In the genomic region with DNA sequence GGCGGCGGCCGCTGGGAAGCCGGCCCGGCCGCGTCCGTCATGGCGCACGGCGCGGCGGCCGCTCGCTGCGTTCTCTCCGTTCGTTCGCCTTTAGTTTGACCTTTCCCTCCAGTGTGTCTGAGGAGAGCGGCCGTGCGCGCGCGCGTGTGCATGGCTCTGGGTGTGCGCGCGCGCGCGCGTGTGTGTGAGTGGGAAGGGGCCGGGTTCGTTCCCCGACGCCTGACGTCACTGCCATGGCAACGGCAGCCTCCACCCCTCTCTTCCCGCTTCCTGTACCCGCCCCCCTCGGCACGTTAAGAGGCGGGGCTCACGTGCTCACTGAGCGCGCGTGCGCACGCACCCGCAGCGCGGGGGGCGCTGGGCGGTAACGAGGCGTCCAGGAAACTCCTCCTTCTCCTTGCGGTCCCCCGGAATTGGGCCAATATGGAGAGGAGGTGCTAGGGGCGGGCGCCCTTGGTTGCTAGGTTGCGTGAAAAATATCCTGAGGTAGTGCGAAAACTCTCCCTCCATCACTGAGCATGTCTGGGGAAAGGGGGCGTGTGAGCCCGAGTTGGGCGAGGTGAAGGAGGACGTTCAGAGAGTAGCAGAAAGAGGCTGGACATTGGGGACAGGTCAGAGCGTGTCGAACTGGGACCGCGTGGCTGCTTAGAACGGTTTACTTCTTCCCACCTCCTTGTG, we compare ENCODE assay signal across 8 mouse cellular contexts.
DNase-seq lines count a peak whose midpoint lies in the region; ATAC-seq lines count a peak whose summit lies in the region.

No protein-coding gene starts in this region.

- H3K4me2 ChIP-seq in forebrain, embryonic 11.5 days (ENCODE audit: low read depth, low read length, severe bottlenecking), result peak overlapping the region; percentile 74
- H3K4me2 ChIP-seq in heart, embryonic 16.5 days (ENCODE audit: low read depth, low read length), result peak overlapping the region; percentile 64
- peak overlapping the region; percentile 86 for H3K4me2 ChIP-seq in liver, embryonic 15.5 days
- H3K4me2 ChIP-seq in neural tube, embryonic 12.5 days (replicated peaks), result peak overlapping the region; percentile 60

- peak; percentile 99 for DNase-seq in CD8-positive naive resting alpha-beta T cell, adult 2 months (ENCODE audit: low read depth in 2 of 2, low spot score in 2 of 2)
- peak; percentile 95 for DNase-seq in c-Kit-positive CD71-positive TER-119-negative erythroid progenitor cells, embryonic 14.5 days (ENCODE audit: low read depth)
- DNase-seq in forebrain, embryonic 11.5 days (ENCODE audit: low spot score), result peak; percentile 99
- peak; percentile 99 to 100 for DNase-seq in kidney, postnatal 36 days
- DNase-seq in telencephalon, adult 2 months (ENCODE audit: low read depth, low spot score), result peak; percentile 98

- H3K27me3 ChIP-seq in forebrain, embryonic 11.5 days (ENCODE audit: control insufficient read depth, insufficient read depth, low read length), result no peaks in the 10 kb centered on the region
- no peaks in the 10 kb centered on the region for H3K27me3 ChIP-seq in heart, embryonic 16.5 days (ENCODE audit: control insufficient read depth, insufficient read depth, low read length)
- no peaks in the 10 kb centered on the region for H3K27me3 ChIP-seq in liver, embryonic 15.5 days
- H3K27me3 ChIP-seq in neural tube, embryonic 12.5 days (replicated peaks), result no peaks in the 10 kb centered on the region

- H3K4me1 ChIP-seq in forebrain, embryonic 11.5 days (replicated peaks; ENCODE audit: control insufficient read depth, insufficient read depth, low read length), result 0 out of 2 replicates have a peak, but pooled peaks cover 3% of the 10 kb centered on the region
- peaks cover 9% of the 10 kb centered on the region for H3K4me1 ChIP-seq in heart, embryonic 16.5 days (ENCODE audit: control insufficient read depth, insufficient read depth, low read length)
- H3K4me1 ChIP-seq in liver, embryonic 15.5 days (replicated peaks), result peaks cover 26% of the 10 kb centered on the region
- peaks cover 12% of the 10 kb centered on the region for H3K4me1 ChIP-seq in neural tube, embryonic 12.5 days

- H3K36me3 ChIP-seq in forebrain, embryonic 11.5 days (ENCODE audit: control insufficient read depth, insufficient read depth, low read length), result no peaks in the 10 kb centered on the region
- H3K36me3 ChIP-seq in heart, embryonic 16.5 days (ENCODE audit: control insufficient read depth, insufficient read depth), result no peaks in the 10 kb centered on the region
- H3K36me3 ChIP-seq in liver, embryonic 15.5 days (replicated peaks), result no peaks in the 10 kb centered on the region
- no peaks in the 10 kb centered on the region for H3K36me3 ChIP-seq in neural tube, embryonic 12.5 days

- peak; percentile 98 for ATAC-seq in forebrain, embryonic 11.5 days (replicated peaks; ENCODE audit: low FRiP score)
- peak; percentile 93 for ATAC-seq in heart, embryonic 16.5 days (replicated peaks; ENCODE audit: extremely low read depth, insufficient read depth, low FRiP score)
- peak; percentile 91 for ATAC-seq in liver, embryonic 15.5 days (ENCODE audit: insufficient read depth)
- peak; percentile 97 for ATAC-seq in neural tube, embryonic 12.5 days (ENCODE audit: low FRiP score, low read depth)

- no peaks in the 10 kb centered on the region for H3K9me3 ChIP-seq in forebrain, embryonic 11.5 days (ENCODE audit: control insufficient read depth, low read length)
- no peaks in the 10 kb centered on the region for H3K9me3 ChIP-seq in heart, embryonic 16.5 days (replicated peaks; ENCODE audit: control insufficient read depth, low read length)
- no peaks in the 10 kb centered on the region for H3K9me3 ChIP-seq in liver, embryonic 15.5 days (replicated peaks)
- no peaks in the 10 kb centered on the region for H3K9me3 ChIP-seq in neural tube, embryonic 12.5 days

- H3K27ac ChIP-seq in forebrain, embryonic 11.5 days (ENCODE audit: low read depth, low read length), result peak overlapping the region; percentile 84
- peak overlapping the region; percentile 99 for H3K27ac ChIP-seq in heart, embryonic 16.5 days (ENCODE audit: low read length)
- H3K27ac ChIP-seq in liver, embryonic 15.5 days (replicated peaks), result peak overlapping the region; percentile 86
- 0 out of 2 replicates have a peak overlapping the region, but pooled peaks have one; percentile 66 for H3K27ac ChIP-seq in neural tube, embryonic 12.5 days

- under 1% methylated on average over 46 of the region's 72 CpGs for WGBS in forebrain, embryonic 11.5 days
- under 1% methylated on average over 62 of the region's 72 CpGs for WGBS in heart, embryonic 16.5 days
- under 1% methylated on average over 71 of the region's 72 CpGs for WGBS in liver, embryonic 15.5 days (ENCODE audit: insufficient replicate concordance)
- under 1% methylated on average over 71 of the region's 72 CpGs for WGBS in neural tube, embryonic 12.5 days

- peak overlapping the region; percentile 78 for H3K4me3 ChIP-seq in forebrain, embryonic 11.5 days (ENCODE audit: low read depth, low read length)
- H3K4me3 ChIP-seq in heart, embryonic 16.5 days (ENCODE audit: low read length), result peak overlapping the region; percentile 99
- H3K4me3 ChIP-seq in liver, embryonic 15.5 days (replicated peaks), result peak overlapping the region; percentile 90
- peak overlapping the region; percentile 83 for H3K4me3 ChIP-seq in neural tube, embryonic 12.5 days

- peak overlapping the region; percentile 61 for H3K9ac ChIP-seq in forebrain, embryonic 11.5 days (ENCODE audit: low read length)
- H3K9ac ChIP-seq in heart, embryonic 16.5 days (ENCODE audit: low read length), result peak overlapping the region; percentile 99
- peak overlapping the region; percentile 87 for H3K9ac ChIP-seq in liver, embryonic 15.5 days
- peak overlapping the region; percentile 87 for H3K9ac ChIP-seq in neural tube, embryonic 12.5 days

Comparison
In these comparisons a context has a peak if more than half of its experiments do, and no peak if none do; other contexts are left out.
1. Peak in every context shown above with its lines: DNase-seq, ATAC-seq, H3K4me3 ChIP-seq and H3K27ac ChIP-seq.